8 mouse cellular contexts compared by ENCODE assay signal in the genomic region with DNA sequence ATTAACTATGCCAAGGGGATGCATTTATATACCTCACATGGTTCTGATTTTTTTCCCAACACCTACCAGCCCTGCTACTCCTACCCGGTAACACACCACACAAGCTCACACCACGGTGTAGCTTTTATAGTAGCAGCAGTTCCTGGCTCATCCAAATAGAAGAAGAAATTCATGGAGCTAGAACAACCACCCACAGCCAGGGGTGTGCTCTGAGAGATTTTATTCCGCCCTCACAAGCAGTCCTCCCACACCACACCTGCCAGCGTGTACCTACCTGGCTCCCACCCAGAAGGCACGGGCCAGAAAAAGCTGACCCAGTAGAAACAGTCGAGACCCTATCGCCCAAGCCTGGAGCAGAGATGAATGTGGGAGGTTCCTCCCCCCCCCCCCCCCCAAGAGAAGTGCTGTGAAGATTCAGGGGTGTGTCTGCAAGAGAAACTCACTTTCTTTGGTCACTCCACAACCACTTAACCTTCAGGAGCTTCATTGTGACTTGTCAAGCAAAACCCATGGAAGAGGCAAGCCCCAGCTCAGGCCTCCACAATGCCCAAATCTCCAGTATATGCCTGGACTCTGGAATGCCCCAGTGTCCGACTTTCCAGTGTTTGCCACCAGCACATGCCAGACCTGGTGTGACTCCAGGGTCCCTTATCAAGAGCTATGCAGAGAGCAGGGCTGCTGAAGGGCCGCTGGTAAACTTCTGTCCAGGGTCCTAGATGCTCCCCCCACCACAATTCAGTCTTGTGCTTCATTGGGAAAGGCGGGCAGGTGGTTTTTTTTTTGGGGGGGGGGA. TPM values are rescaled to one million over a fixed set of nuclear protein-coding genes. Genes with fewer than 3 reads are reported as not detected.
DNase-seq lines count a peak whose midpoint lies in the region; ATAC-seq lines count a peak whose summit lies in the region.

No protein-coding gene starts in this region.

- no peak for DNase-seq in liver
- DNase-seq in adrenal gland, adult 2 months, result no peak
- DNase-seq in gastrocnemius, postnatal 4 days (ENCODE audit: low spot score in 2 of 2), result no peak
- no peak for DNase-seq in embryo, embryonic 11 days

- H3K9me3 ChIP-seq in liver, embryonic 15.5 days (replicated peaks), result no peaks in the 10 kb centered on the region
- H3K9me3 ChIP-seq in forebrain, embryonic 13.5 days (replicated peaks), result no peaks in the 10 kb centered on the region
- H3K9me3 ChIP-seq in hindbrain, embryonic 16.5 days (ENCODE audit: control insufficient read depth, low read length), result no peaks in the 10 kb centered on the region
- H3K9me3 ChIP-seq in midbrain, embryonic 16.5 days (replicated peaks; ENCODE audit: control insufficient read depth, low read length, poor library complexity, severe bottlenecking), result no peaks in the 10 kb centered on the region

- no peak overlapping the region for H3K9ac ChIP-seq in liver, embryonic 15.5 days
- peak overlapping the region; percentile 70; the same call in 1 of the 2 replicates for H3K9ac ChIP-seq in forebrain, embryonic 13.5 days
- H3K9ac ChIP-seq in hindbrain, embryonic 16.5 days (ENCODE audit: low read depth, low read length), result peak overlapping the region; percentile 80
- H3K9ac ChIP-seq in midbrain, embryonic 16.5 days (ENCODE audit: low read depth, low read length), result peak overlapping the region; percentile 77

- no peak for ATAC-seq in liver, embryonic 15.5 days (ENCODE audit: insufficient read depth)
- ATAC-seq in forebrain, embryonic 13.5 days, result no peak
- no peak for ATAC-seq in hindbrain, embryonic 16.5 days
- no peak for ATAC-seq in midbrain, embryonic 16.5 days

- no peak overlapping the region for H3K27ac ChIP-seq in liver, embryonic 15.5 days (replicated peaks)
- H3K27ac ChIP-seq in forebrain, embryonic 13.5 days, result no peak overlapping the region
- peak overlapping the region; percentile 13; the same call in 1 of the 2 replicates for H3K27ac ChIP-seq in hindbrain, embryonic 16.5 days (ENCODE audit: low read depth, low read length)
- H3K27ac ChIP-seq in midbrain, embryonic 16.5 days (ENCODE audit: low read length), result no peak overlapping the region

- peaks cover 12% of the 10 kb centered on the region; the same call in 1 of the 2 replicates for H3K4me1 ChIP-seq in liver, embryonic 15.5 days (replicated peaks)
- peaks cover 10% of the 10 kb centered on the region for H3K4me1 ChIP-seq in forebrain, embryonic 13.5 days
- peaks cover 5% of the 10 kb centered on the region; the same call in 1 of the 2 replicates for H3K4me1 ChIP-seq in hindbrain, embryonic 16.5 days (ENCODE audit: control insufficient read depth, insufficient read depth, low read depth, low read length)
- H3K4me1 ChIP-seq in midbrain, embryonic 16.5 days (ENCODE audit: control insufficient read depth, insufficient read depth, low read length), result peaks cover 21% of the 10 kb centered on the region

- no peak overlapping the region for H3K4me3 ChIP-seq in liver, embryonic 15.5 days (replicated peaks)
- H3K4me3 ChIP-seq in forebrain, embryonic 13.5 days, result peak overlapping the region; percentile 61
- peak overlapping the region; percentile 72 for H3K4me3 ChIP-seq in hindbrain, embryonic 16.5 days (ENCODE audit: low read length)
- H3K4me3 ChIP-seq in midbrain, embryonic 16.5 days (ENCODE audit: low read depth, low read length), result peak overlapping the region; percentile 69

- peaks cover 59% of the 10 kb centered on the region for H3K27me3 ChIP-seq in liver, embryonic 15.5 days
- peaks cover 29% of the 10 kb centered on the region for H3K27me3 ChIP-seq in forebrain, embryonic 13.5 days
- H3K27me3 ChIP-seq in hindbrain, embryonic 16.5 days (replicated peaks; ENCODE audit: control insufficient read depth, insufficient read depth, low read length), result no peaks in the 10 kb centered on the region
- H3K27me3 ChIP-seq in midbrain, embryonic 16.5 days (ENCODE audit: control insufficient read depth, insufficient read depth, low read depth, low read length), result no peaks in the 10 kb centered on the region

- no peaks in the 10 kb centered on the region for H3K36me3 ChIP-seq in liver, embryonic 15.5 days (replicated peaks)
- no peaks in the 10 kb centered on the region for H3K36me3 ChIP-seq in forebrain, embryonic 13.5 days (ENCODE audit: poor library complexity, severe bottlenecking)
- no peaks in the 10 kb centered on the region for H3K36me3 ChIP-seq in hindbrain, embryonic 16.5 days (ENCODE audit: control insufficient read depth, insufficient read depth, low read length)
- no peaks in the 10 kb centered on the region for H3K36me3 ChIP-seq in midbrain, embryonic 16.5 days (ENCODE audit: control insufficient read depth, insufficient read depth, low read length)

- 26% methylated on average over 10 of the region's 10 CpGs for WGBS in liver, embryonic 15.5 days (ENCODE audit: insufficient replicate concordance)
- WGBS in forebrain, embryonic 13.5 days, result 41% methylated on average over 10 of the region's 10 CpGs
- WGBS in hindbrain, embryonic 16.5 days, result 36% methylated on average over 10 of the region's 10 CpGs
- 39% methylated on average over 10 of the region's 10 CpGs for WGBS in midbrain, embryonic 16.5 days

- H3K4me2 ChIP-seq in liver, embryonic 15.5 days, result peak overlapping the region; percentile 74; the same call in 1 of the 2 replicates
- H3K4me2 ChIP-seq in forebrain, embryonic 13.5 days, result peak overlapping the region; percentile 79
- peak overlapping the region; percentile 81 for H3K4me2 ChIP-seq in hindbrain, embryonic 16.5 days (ENCODE audit: low read length)
- peak overlapping the region; percentile 72 for H3K4me2 ChIP-seq in midbrain, embryonic 16.5 days (ENCODE audit: low read length)

RNA-seq across cellular contexts. Expression of a gene that starts 1.2 kb away (rescaled TPM):
- polyA plus RNA-seq in liver, embryonic 15.5 days (2015; fragmentation: Nextera tagmentation; extraction: Ambion mirVana), result 0.78 and 0.89 TPM in 2 replicates
- polyA plus RNA-seq in forebrain, embryonic 13.5 days (2015; fragmentation: Nextera tagmentation; extraction: Ambion mirVana), result 3.9 and 5.5 TPM in 2 replicates
- polyA plus RNA-seq in hindbrain, embryonic 16.5 days (2015; fragmentation: Nextera tagmentation; extraction: Ambion mirVana), result 13.6 and 19.5 TPM in 2 replicates
- polyA plus RNA-seq in midbrain, embryonic 16.5 days (2015; fragmentation: Nextera tagmentation; extraction: Ambion mirVana), result 14.5 and 15.0 TPM in 2 replicates
- 10 to 100 TPM; 13.3 to 21.4 TPM for total RNA-seq in adrenal gland, adult 2 months (2021)
- polyA plus RNA-seq in adrenal gland, adult 2 months (2012; rRNA removed), result 7.0 TPM in 2 replicates
- 10 to 100 TPM; 50.8 to 58.0 TPM for total RNA-seq in gastrocnemius, postnatal 4 days (2021)
